Mouse (Mus musculus) heart, embryonic 12.5 days (tissue): ENCODE results near the gene D8Ertd738e. TPM values are rescaled to one million over a fixed set of nuclear protein-coding genes. Genes with fewer than 3 reads are reported as not detected.

Source experiments
- ATAC-seq: fragments of 200-750 bp; cut with Nextera tagmentation; 2 replicates; pipeline ENCODE4 v1.8.0; 2017; ENCODE audit warnings: moderate TSS enrichment, moderate library complexity; ENCODE audit not compliant: insufficient number of reproducible peaks, low FRiP score
- H3K27ac ChIP-seq: fragments of 300-500 bp; sonication (generic); 2 replicates; pipeline ENCODE4 v1.5.1; 2016; ENCODE audit warnings: mild to moderate bottlenecking, moderate library complexity; ENCODE audit not compliant: poor library complexity, severe bottlenecking
- H3K27me3 ChIP-seq: fragments of 300-500 bp; sonication (generic); replicated peaks from 2 replicates; pipeline ENCODE4 v1.6.1; 2016; ENCODE audit warnings: mild to moderate bottlenecking, moderate library complexity
- H3K36me3 ChIP-seq: fragments of 300-500 bp; sonication (generic); 2 replicates; pipeline ENCODE4 v1.6.1; 2016; ENCODE audit warnings: mild to moderate bottlenecking, moderate library complexity
- H3K4me1 ChIP-seq: fragments of 300-500 bp; sonication (generic); replicated peaks from 2 replicates; pipeline ENCODE4 v1.6.1; 2016; ENCODE audit warnings: mild to moderate bottlenecking
- H3K4me2 ChIP-seq: fragments of 300-500 bp; sonication (generic); 2 replicates; pipeline ENCODE4 v1.6.1; 2016; ENCODE audit warnings: mild to moderate bottlenecking, moderate library complexity
- H3K4me3 ChIP-seq: fragments of 300-500 bp; sonication (generic); 2 replicates; pipeline ENCODE4 v1.5.1; 2016; ENCODE audit warnings: mild to moderate bottlenecking
- H3K9ac ChIP-seq: fragments of 300-500 bp; sonication (generic); 2 replicates; pipeline ENCODE4 v1.6.1; 2016; ENCODE audit warnings: mild to moderate bottlenecking, moderate library complexity
- H3K9me3 ChIP-seq: fragments of 300-500 bp; sonication (generic); replicated peaks from 2 replicates; pipeline ENCODE4 v1.6.1; 2016; ENCODE audit warnings: mild to moderate bottlenecking, moderate library complexity
- WGBS: fragments of 180-500 bp; shearing (Covaris S2); methylation state at CpG from one replicate; pipeline ENCODE4 v1.1.7; 2016; 5-methylcytosine and 5-hydroxymethylcytosine counted together
- polyA plus RNA-seq: library from polyadenylated mRNA; unstranded; fragments of >200 nt; fragmentation: Nextera tagmentation; extraction: Ambion mirVana; gene quantifications from 2 replicates; pipeline ENCODE4 v1.2.1, GENCODE M21; 2016

The D8Ertd738e gene
- polyA plus RNA-seq, 1 experiment from 2014 or later, result 286 TPM

DNA sequence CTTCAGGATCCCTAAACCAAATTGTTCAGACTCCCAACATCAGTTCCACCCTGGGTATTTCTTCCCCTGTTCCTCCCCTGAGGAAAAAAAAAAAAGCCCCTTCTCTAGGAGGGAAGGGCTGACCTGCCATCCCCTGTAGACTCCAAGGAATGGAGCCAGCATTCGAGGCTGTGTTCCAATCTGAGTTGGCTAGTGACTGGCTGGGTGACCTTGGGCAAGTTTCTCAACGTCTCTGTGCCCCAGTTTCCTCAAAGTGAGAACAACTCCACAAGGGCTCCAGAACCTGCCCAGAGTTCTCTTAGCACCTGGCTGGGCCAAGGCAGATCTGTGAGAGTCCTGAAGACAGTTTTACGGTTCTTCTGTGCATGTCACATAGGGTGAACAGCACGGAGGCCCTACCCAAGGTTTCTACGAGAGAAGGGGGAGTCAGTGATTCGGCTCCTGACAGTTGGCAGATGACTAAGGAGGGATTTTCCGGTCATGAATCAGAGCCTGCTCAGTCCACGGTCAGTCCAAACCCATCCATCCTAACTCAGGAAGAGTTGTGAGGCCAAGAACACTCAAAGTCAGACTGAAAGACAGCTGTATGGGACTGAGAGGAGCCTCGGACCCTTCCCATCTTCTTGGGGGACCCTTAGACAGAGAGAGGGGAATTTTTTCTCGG lies 13.6 kb downstream of the D8Ertd738e start:
- H3K36me3 ChIP-seq, result peaks cover 34% of the 10 kb centered on the region
- H3K4me2 ChIP-seq, result peak overlapping the region; percentile 86
- H3K9ac ChIP-seq, result peak overlapping the region; percentile 92
- no peak for ATAC-seq
- 41% methylated on average over 10 of the region's 10 CpGs for WGBS
- H3K4me1 ChIP-seq, result peaks cover 20% of the 10 kb centered on the region
- H3K9me3 ChIP-seq, result no peaks in the 10 kb centered on the region
- H3K4me3 ChIP-seq, result peak overlapping the region; percentile 79
- peak overlapping the region; percentile 53 for H3K27ac ChIP-seq
- H3K27me3 ChIP-seq, result no peaks in the 10 kb centered on the region

GRCm38 (mm10) chr8:84233055-84233454 lies 16.5 kb downstream of the D8Ertd738e start:
- peaks cover 61% of the 10 kb centered on the region for H3K36me3 ChIP-seq
- no peak for ATAC-seq
- no peak overlapping the region for H3K4me3 ChIP-seq
- no peaks in the 10 kb centered on the region for H3K27me3 ChIP-seq
- WGBS, result 77% methylated on average over 2 of the region's 2 CpGs
- H3K9me3 ChIP-seq, result no peaks in the 10 kb centered on the region
- H3K4me2 ChIP-seq, result no peak overlapping the region
- peaks cover 17% of the 10 kb centered on the region for H3K4me1 ChIP-seq
- no peak overlapping the region for H3K27ac ChIP-seq
- H3K9ac ChIP-seq, result no peak overlapping the region

GRCm38 (mm10) chr8:84230735-84231134 lies 18.8 kb downstream of the D8Ertd738e start:
- Histone ChIP-seq H3K9ac (no peak overlapping the region), H3K4me3 (no peak overlapping the region), H3K27ac (no peak overlapping the region), H3K27me3 (no peaks in the 10 kb centered on the region), H3K9me3 (no peaks in the 10 kb centered on the region), H3K36me3 (peaks cover 84% of the 10 kb centered on the region), H3K4me1 (peaks cover 6% of the 10 kb centered on the region), H3K4me2 (no peak overlapping the region)
- no peak for ATAC-seq
- WGBS, result 78% methylated on average over 17 of the region's 17 CpGs

- no peak for ATAC-seq
- 82% methylated on average over 21 of the region's 21 CpGs for WGBS
- Histone ChIP-seq H3K27ac (no peak overlapping the region), H3K4me3 (no peak overlapping the region), H3K36me3 (peaks cover 96% of the 10 kb centered on the region), H3K27me3 (no peaks in the 10 kb centered on the region), H3K9ac (no peak overlapping the region), H3K4me2 (no peak overlapping the region), H3K4me1 (no peaks in the 10 kb centered on the region), H3K9me3 (no peaks in the 10 kb centered on the region)
These were observed 26.0 kb downstream of the D8Ertd738e start for GRCm38 (mm10) chr8:84223322-84224029.

- peaks cover 96% of the 10 kb centered on the region for H3K36me3 ChIP-seq
These were observed 26.9 kb downstream of the D8Ertd738e start for GRCm38 (mm10) chr8:84222566-84223165.

GRCm38 (mm10) chr8:84220105-84220504 lies 29.4 kb downstream of the D8Ertd738e start:
- Histone ChIP-seq H3K4me1 (no peaks in the 10 kb centered on the region), H3K27me3 (no peaks in the 10 kb centered on the region), H3K27ac (no peak overlapping the region), H3K9ac (no peak overlapping the region), H3K4me3 (no peak overlapping the region), H3K4me2 (no peak overlapping the region), H3K36me3 (peaks cover 94% of the 10 kb centered on the region), H3K9me3 (no peaks in the 10 kb centered on the region)
- WGBS, result 69% methylated on average over 7 of the region's 7 CpGs
- no peak for ATAC-seq

More at GRCm38 (mm10) chr8:84222566-84223165, 26.9 kb downstream of the D8Ertd738e start:
- Histone ChIP-seq H3K9ac (no peak overlapping the region), H3K4me2 (no peak overlapping the region), H3K27ac (no peak overlapping the region), H3K9me3 (no peaks in the 10 kb centered on the region), H3K4me1 (no peaks in the 10 kb centered on the region), H3K4me3 (no peak overlapping the region), H3K27me3 (no peaks in the 10 kb centered on the region)
- no peak for ATAC-seq
- 81% methylated on average over 9 of the region's 9 CpGs for WGBS

- 92% methylated on average over 5 of the region's 5 CpGs for WGBS
- ATAC-seq, result no peak
- H3K36me3 ChIP-seq, result peaks cover 94% of the 10 kb centered on the region
- H3K9ac ChIP-seq, result no peak overlapping the region
- H3K4me1 ChIP-seq, result no peaks in the 10 kb centered on the region
- H3K9me3 ChIP-seq, result no peaks in the 10 kb centered on the region
- no peak overlapping the region for H3K4me2 ChIP-seq
- no peaks in the 10 kb centered on the region for H3K27me3 ChIP-seq
- H3K4me3 ChIP-seq, result no peak overlapping the region
- no peak overlapping the region for H3K27ac ChIP-seq
These were observed 31.4 kb downstream of the D8Ertd738e start for GRCm38 (mm10) chr8:84218143-84218542.

DNA sequence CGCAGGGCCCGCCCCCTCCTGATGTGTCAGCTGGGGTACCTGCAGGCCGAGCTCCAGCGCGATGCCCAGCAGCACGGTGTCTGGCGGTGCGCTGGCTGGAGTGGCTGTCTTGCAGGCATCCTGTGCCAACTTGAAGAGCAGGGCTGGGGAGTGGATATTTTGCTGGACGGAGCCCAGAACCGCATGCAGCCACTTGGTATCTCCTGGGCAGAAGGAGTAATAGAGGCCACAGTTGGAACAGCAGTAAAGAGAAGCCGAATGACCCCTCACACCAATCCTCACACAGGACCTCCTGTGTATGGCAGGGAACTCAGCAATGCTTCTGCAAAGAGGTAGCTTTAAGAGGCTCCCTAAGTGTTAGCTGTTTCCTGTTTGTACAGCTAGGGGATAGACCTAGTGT lies 32.3 kb downstream of the D8Ertd738e start:
- H3K27me3 ChIP-seq, result no peaks in the 10 kb centered on the region
- H3K9ac ChIP-seq, result no peak overlapping the region
- H3K9me3 ChIP-seq, result no peaks in the 10 kb centered on the region
- ATAC-seq, result no peak
- H3K4me3 ChIP-seq, result no peak overlapping the region
- H3K4me2 ChIP-seq, result no peak overlapping the region
- H3K36me3 ChIP-seq, result peaks cover 94% of the 10 kb centered on the region
- H3K27ac ChIP-seq, result no peak overlapping the region
- H3K4me1 ChIP-seq, result no peaks in the 10 kb centered on the region
- WGBS, result 90% methylated on average over 11 of the region's 11 CpGs

GRCm38 (mm10) chr8:84213277-84213676 lies 36.2 kb downstream of the D8Ertd738e start:
- Histone ChIP-seq H3K9ac (no peak overlapping the region), H3K4me1 (peaks cover 21% of the 10 kb centered on the region), H3K9me3 (no peaks in the 10 kb centered on the region), H3K27ac (no peak overlapping the region), H3K27me3 (no peaks in the 10 kb centered on the region), H3K36me3 (peaks cover 91% of the 10 kb centered on the region), H3K4me3 (no peak overlapping the region), H3K4me2 (no peak overlapping the region)
- WGBS, result 85% methylated on average over 4 of the region's 4 CpGs
- no peak for ATAC-seq

DNA sequence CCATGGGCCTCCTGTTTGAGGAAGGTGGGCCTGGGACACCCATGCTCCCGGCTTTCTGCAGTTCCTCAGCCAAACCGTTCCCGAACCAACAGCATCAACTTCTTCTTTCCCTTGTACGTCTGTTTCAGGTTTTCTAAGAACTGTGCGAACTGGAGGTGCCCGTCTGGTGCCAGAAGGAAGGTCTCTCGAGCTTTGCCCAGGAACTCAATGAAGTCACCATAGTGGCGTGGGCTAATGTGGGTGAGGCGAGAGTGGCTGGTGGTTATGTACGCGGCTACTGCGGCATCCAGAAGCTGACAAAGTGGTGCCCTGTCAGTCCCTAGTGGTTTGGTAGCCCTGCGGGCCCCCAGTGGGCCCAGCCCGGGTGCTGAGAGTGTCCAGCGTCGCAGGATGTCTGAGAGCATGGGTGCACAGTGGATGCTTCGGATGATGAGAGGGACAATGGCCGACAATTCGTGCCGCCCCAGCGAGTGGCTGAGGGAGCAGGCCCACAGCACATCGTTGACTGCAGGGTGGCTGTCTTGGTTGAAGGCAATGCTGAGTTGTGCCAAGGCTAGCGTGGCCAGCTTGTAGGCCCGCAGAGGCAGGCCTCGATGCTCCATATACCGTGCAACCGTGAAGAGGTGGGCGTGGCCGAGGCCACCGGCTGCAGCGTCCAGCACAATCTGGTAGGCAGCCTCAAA lies 37.5 kb downstream of the D8Ertd738e start:
- Histone ChIP-seq H3K27ac (no peak overlapping the region), H3K9me3 (no peaks in the 10 kb centered on the region), H3K9ac (no peak overlapping the region), H3K4me1 (peaks cover 32% of the 10 kb centered on the region), H3K4me3 (no peak overlapping the region), H3K4me2 (no peak overlapping the region), H3K36me3 (peaks cover 84% of the 10 kb centered on the region), H3K27me3 (no peaks in the 10 kb centered on the region)
- 90% methylated on average over 31 of the region's 31 CpGs for WGBS
- ATAC-seq, result no peak

GRCm38 (mm10) chr8:84211202-84211601 lies 38.3 kb downstream of the D8Ertd738e start:
- H3K27ac ChIP-seq, result no peak overlapping the region
- no peak overlapping the region for H3K4me2 ChIP-seq
- 81% methylated on average over 3 of the region's 3 CpGs for WGBS
- H3K9me3 ChIP-seq, result no peaks in the 10 kb centered on the region
- ATAC-seq, result no peak
- H3K4me3 ChIP-seq, result no peak overlapping the region
- H3K9ac ChIP-seq, result no peak overlapping the region
- H3K36me3 ChIP-seq, result peaks cover 84% of the 10 kb centered on the region
- no peaks in the 10 kb centered on the region for H3K27me3 ChIP-seq
- H3K4me1 ChIP-seq, result peaks cover 37% of the 10 kb centered on the region
